Mouse (Mus musculus) left cerebral cortex, adult 2 months (tissue): ENCODE data around the gene Zfp523. TPM values are rescaled to one million over a fixed set of nuclear protein-coding genes. Genes with fewer than 3 reads are reported as not detected.

Source experiments
- DNase-seq, 2 experiments: peaks; one replicate each; pipeline ENCODE4 v3.0.0; 2021 to 2022; ENCODE audit warnings: low spot score in 2 of 2, mixed read lengths in 1 of 2; ENCODE audit errors: extremely low spot score in 1 of 2
- H3K27ac ChIP-seq: fragments of 200-600 bp; 2 replicates; pipeline ENCODE4 v1.8.1; 2022
- H3K4me3 ChIP-seq: fragments of 200-600 bp; 2 replicates; pipeline ENCODE4 v1.8.1; 2022
- CTCF ChIP-seq: fragments of 200-600 bp; IDR thresholded peaks from 2 replicates; pipeline ENCODE4 v1.8.1; 2022; ENCODE audit warnings: antibody characterized with exemption, mild to moderate bottlenecking, moderate library complexity
- intact Hi-C: fragments of 180-260 bp; cut with DNase I; formaldehyde crosslinking; loops from one replicate; pipeline ENCODE4 v1.15.1; 2025
- total RNA-seq, 2 experiments: library from RNA; stranded (reverse); gene quantifications; 2 replicates each; pipeline ENCODE4 v1.2.3; 2021

Zfp523 gene
- total RNA-seq, 2 experiments from 2014 or later = 107 to 130 TPM

DNA sequence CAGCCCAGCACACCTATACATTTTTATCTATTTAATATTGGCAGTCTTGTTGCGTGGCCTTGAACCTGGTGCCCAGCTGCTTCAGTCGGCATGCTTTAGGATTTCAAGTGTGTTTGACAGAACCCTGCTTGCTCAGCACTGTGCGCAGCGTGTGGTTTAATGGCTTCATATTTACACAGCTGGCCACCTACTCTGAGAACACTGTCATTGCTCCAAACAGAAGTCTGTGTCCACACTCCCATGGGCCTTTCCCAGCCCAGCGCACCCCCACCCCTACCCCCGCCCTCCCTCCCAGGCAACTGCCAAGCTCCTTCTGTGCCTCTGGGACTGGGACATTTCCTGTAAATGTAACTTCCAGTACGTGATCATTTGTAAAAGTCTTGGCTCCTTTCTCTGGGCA is 76.3 kb downstream of the Zfp523 start:
- H3K4me3 ChIP-seq = no peak overlapping the region
- intact Hi-C loops = no loop called here
- TF ChIP-seq CTCF = no peak
- no peak for DNase-seq
- H3K27ac ChIP-seq = no peak overlapping the region

GRCm38 (mm10) chr17:28254804-28255203 is 77.9 kb downstream of the Zfp523 start:
- intact Hi-C loops = no loop called here
- Histone ChIP-seq H3K4me3 (no peak overlapping the region), H3K27ac (no peak overlapping the region)
- no peak for DNase-seq
- no peak for TF ChIP-seq CTCF

Other genes starting within 250 kb of the Zfp523 start
- gene Tcp11, start 96.5 kb upstream of the Zfp523 start, total RNA-seq = under 1 TPM; 0.61 to 0.88 TPM
- gene Scube3, start 35.0 kb upstream of the Zfp523 start, total RNA-seq = 1 to 10 TPM; 1.5 TPM
- 1 to 10 TPM; 2.1 to 3.1 TPM for gene Def6, start 30.6 kb downstream of the Zfp523 start, total RNA-seq
- gene Ppard, start 55.6 kb downstream of the Zfp523 start, total RNA-seq = 10 to 100 TPM; 28.8 to 29.2 TPM
- gene Fance, start 136.4 kb downstream of the Zfp523 start, total RNA-seq = 10 to 100 TPM; 21.5 to 26.1 TPM
- gene Rpl10a, start 151.3 kb downstream of the Zfp523 start, total RNA-seq = 100 to 1,000 TPM; 302 to 309 TPM
- gene Tead3, start 173.7 kb downstream of the Zfp523 start, total RNA-seq = 1 to 10 TPM; 2.9 to 3.0 TPM
- gene Tulp1, start 188.1 kb downstream of the Zfp523 start, total RNA-seq = not detected